Mouse (Mus musculus) gastrocnemius, postnatal 4 days (tissue): ENCODE data around the gene Tufm. TPM values are rescaled to one million over a fixed set of nuclear protein-coding genes. Genes with fewer than 3 reads are reported as not detected.
"Not testable (repeated sequence)": the region's sequence is repeated elsewhere in the genome, so short reads cannot be mapped to it uniquely, and the experiment has no call there.

Source experiments
- DNase-seq, 2 experiments: peaks; one replicate each; pipeline ENCODE4 v3.0.0; 2021 to 2022; ENCODE audit warnings: low spot score in 2 of 2, mixed read lengths in 2 of 2
- total RNA-seq, 2 experiments: library from RNA; stranded (reverse); gene quantifications; 2 replicates each; pipeline ENCODE4 v1.2.3; 2021

Gene Tufm
- total RNA-seq, 2 experiments from 2014 or later, result 97.3 to 127 TPM

DNA sequence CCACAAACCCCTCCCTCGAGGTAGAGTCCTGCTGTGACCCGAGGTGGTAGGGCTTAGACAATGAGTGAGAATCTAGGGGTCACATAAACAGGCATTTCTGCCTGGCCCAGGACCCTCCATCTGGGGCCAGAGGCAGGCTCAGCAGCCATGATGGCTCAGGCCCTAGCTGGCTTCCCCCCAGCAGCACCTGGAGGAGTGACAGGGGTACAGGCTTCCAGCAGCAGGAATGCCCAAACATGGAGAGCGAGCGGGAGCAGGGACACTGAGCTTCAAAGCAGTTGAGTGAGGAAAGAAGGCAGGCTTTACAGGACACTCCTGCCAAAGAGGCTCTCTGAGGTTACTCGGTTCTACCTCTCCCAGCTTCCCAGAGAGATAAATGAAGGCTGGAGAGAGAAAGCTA, 22.3 kb upstream of the Tufm start:
- no peak for DNase-seq

GRCm38 (mm10) chr7:126465246-126466030, 21.7 kb upstream of the Tufm start:
- DNase-seq, result peak in 1 of 2 experiments; percentile 16

DNA sequence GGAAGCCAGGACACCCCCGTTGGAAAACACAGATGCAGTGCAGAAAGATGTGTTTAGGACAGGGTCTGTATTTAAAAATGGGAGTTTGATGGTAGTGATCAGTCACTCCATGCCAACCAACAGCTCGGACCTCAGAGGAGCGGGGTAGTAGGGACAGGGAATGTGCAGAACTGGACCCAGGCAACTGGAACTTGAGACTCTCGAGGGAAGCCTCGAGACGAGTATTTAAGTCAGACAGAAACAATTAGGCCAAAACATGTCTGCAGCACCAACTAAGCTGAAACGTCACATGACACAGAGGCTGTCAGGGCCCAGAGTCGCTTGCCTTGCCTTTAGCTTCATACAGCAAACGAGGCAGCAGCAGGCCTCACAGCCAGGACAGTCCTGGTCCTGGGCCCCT, 21.0 kb upstream of the Tufm start:
- no peak for DNase-seq

- DNase-seq, result no peak
Observed at GRCm38 (mm10) chr7:126466707-126467106, 20.5 kb upstream of the Tufm start.

DNA sequence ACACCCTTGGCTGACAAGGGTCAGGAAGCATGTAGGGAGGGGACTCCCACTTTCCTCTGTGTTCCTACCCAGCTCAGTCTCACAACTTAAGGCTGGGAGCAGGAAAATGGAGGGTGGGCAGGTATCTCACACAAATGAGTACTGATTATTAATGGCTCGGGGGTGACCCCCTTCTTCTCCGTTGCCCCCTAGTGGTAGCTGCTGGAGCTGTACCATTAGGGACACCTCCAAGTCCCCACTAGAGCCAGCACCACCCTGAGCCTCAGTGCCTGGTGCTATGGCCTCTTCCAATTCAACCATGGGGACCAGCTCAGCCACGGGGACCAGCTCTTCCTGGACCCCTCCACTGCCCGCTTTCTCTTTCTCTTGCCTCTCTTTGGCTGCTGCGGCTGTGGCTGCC, 19.9 kb upstream of the Tufm start:
- DNase-seq, result peak in 1 of 2 experiments; percentile 20

- DNase-seq, result peak in 1 of 2 experiments; percentile 14
Observed at GRCm38 (mm10) chr7:126467834-126468627, 19.1 kb upstream of the Tufm start.

DNA sequence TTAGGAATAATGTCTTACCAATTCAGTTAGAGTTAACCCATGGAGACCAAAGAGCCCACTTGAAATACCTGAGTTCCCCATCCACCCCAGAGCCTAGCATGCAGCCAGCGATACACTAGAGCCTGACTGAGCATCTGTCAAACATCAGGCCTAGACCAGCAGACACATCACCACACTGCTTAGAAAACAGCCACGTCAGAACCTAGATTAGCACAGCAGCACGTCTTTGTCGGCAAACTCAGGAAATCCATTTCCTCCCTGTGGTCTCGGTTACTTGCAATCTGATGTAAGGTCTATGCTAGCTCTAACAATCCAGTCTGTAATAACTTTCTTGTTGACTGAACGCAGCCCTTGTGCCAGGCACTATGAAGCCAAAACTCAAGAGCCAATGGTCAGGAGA, 17.1 kb upstream of the Tufm start:
- DNase-seq, result no peak

GRCm38 (mm10) chr7:126471361-126471760, 15.8 kb upstream of the Tufm start:
- DNase-seq, result no peak

GRCm38 (mm10) chr7:126471853-126472252, 15.3 kb upstream of the Tufm start:
- no peak for DNase-seq

DNA sequence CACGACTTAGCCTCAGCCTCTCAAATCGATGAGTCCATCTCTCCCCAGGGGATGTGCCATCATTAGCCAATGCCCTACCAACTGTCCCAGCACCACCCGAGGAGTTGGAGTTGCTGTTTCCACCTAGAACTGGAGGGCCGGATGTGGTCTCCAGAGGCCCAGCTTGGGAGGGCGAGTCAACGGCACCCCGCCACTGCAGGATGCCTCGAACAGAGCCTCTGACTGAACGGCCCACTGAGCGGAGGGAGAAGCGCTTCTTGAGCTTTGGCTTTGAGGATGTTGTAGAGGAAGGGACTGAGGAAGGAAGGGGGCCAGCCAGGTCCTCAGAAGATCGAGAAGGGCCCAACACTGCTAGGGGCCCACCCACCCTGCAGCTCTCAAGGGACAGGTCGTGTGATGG, 14.9 kb upstream of the Tufm start:
- DNase-seq, result peak in 1 of 2 experiments; percentile 15

- peak in 1 of 2 experiments; percentile 15 for DNase-seq
Observed at GRCm38 (mm10) chr7:126472713-126473112, 14.4 kb upstream of the Tufm start.

- DNase-seq, result no peak
Observed at GRCm38 (mm10) chr7:126473470-126474086, 13.6 kb upstream of the Tufm start.

DNA sequence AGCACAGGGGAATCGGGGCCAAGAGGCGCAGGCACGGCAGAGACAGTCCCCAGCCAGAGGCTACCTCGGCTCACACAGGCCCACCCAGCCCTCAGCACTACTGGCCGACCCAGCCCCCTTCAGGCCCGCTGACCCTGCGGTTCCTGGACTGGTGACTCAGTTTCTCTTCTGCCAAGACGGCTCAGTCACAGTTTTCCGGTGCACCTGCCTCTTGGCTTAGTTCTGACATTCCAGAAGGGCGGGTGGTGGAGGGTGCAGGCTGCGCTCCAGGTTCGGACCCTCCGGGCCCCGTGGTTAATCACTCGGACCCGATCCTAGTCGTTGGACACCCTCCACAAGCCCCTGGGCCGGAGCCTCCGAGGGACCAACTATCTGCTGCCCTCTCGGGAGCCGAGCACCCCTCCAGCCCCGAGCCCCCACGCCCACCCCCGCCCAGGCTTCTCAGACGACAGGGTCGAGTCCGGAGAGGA, 12.6 kb upstream of the Tufm start:
- peak in 1 of 2 experiments; percentile 21 for DNase-seq

DNA sequence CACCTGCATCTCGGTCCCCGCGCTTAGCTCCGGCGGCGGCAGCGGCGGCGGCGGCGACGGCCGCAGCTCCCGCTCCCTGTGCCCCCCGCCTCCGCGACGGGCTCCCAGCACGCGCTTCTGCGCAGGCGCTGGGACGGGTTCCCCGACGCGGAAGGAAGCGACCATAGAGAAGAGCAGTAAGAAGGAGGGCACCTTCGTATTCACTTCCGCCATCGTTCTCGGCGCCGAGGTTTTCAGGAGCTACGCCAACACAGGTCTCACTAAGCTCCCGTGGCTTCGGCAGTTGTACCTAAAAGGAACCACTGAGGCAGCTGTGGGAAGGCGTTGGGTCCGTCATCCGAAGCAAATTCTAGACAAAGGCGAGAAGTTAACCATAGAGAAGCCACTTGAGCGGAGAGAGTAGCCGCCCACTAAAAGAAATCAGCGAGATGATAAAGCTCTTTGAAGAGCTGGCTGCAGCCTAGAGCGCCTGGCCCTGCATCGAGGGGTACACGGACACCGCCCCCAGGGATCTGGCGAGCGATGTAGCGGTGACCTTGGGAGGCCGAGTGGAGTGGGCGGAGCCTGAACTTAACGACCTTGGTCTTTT, 12.1 kb upstream of the Tufm start, which contains the start of gene Sh2b1:
TSS of gene Sh2b1 (minus strand) at position 432 of the 589 bp plus-strand sequence.
- DNase-seq, result peak; percentile 80 to 88

GRCm38 (mm10) chr7:126481699-126482098, 5.5 kb upstream of the Tufm start:
- DNase-seq, result no peak

- peak in 1 of 2 experiments; percentile 78 for DNase-seq
Observed at GRCm38 (mm10) chr7:126482392-126482871, 4.7 kb upstream of the Tufm start.

GRCm38 (mm10) chr7:126487617-126488385, 640 bp downstream of the Tufm start:
- DNase-seq, result not testable (repeated sequence)

DNA sequence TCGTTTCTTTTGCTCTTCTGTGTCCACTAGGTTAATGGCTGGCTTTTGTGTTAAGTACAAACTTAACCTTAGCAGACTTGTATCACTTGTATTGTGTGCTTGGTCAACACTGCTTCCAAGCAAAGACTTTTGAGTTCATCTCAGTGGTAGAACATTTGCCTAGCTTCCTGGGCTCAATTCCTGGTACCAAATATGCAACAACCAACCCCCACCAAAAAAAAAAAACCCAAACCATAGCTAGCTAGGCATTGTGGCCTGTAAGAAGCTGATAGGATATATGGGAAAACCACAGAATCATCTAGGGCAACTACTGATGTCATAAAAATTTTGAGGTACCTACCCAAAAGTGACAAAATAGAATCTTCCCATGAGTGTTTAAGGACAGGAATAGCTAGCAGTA, 3.8 kb downstream of the Tufm start:
- no peak for DNase-seq

DNA sequence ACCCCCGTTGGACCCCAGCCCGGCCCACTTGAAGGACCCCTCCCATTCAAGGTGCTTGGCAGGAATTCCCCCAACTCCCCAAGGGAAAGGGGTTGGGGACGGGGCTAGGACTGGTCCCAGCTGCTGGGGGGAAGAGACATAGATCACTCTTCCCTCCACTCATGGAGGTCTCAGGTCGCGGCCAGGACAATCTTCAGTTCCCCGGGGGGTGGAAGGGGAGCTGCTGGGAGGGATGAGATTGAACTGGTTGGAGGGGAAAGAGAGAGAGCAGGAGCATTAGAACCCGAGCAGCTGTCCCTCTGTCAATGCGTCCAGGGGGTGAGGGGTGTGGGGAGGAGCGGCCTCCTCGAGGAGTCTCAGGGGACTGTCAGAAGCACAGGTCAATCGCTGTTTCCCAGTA, 4.8 kb downstream of the Tufm start:
- DNase-seq, result no peak

DNA sequence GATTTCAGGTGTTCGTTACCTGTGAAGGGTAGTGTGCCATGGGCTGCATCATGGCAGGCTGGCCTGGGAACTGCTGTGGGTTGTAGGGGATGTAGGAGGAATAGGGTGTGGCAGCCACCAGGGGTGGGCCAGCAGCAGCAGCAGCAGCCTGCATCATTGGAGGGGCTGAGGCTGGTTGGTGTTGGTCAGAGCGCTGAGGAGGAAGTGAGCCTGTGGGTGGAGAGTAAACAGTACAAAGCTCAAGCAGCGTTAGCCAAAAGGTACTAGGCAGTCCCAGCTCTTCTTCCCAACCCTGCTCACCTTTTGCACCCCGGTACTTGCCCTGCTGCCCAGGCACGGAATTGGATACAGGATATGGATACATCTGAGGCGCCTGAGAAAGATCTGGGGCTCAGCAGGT, 7.0 kb downstream of the Tufm start:
- no peak for DNase-seq
